Mouse (Mus musculus) liver, postnatal 0 days (tissue): ENCODE measurements around the gene Rxfp4.

Source experiments
- CTCF ChIP-seq: sonication (generic); IDR thresholded peaks from 2 replicates; pipeline ENCODE4 v1.5.1; 2016; ENCODE audit warnings: antibody characterized with exemption, low read depth
- EP300 ChIP-seq: IDR thresholded peaks from 2 replicates; pipeline ENCODE4 v1.6.1; 2016; ENCODE audit warnings: antibody characterized with exemption, low read depth, mild to moderate bottlenecking

GRCm38 (mm10) chr3:88686734-88687611 is 34.0 kb upstream of the Rxfp4 start:
- TF ChIP-seq EP300 (no peak), CTCF (no peak)
